Mouse (Mus musculus) spleen, postnatal 10 days (tissue): Measurements from ENCODE around the gene Mgll.

Experiments
- DNase-seq, 2 experiments: peaks; one replicate each; pipeline ENCODE4 v3.0.0; 2021 to 2022; ENCODE audit warnings: low spot score in 2 of 2

Gene Mgll

GRCm38 (mm10) chr6:88742286-88743011 is 18.2 kb downstream of the Mgll start:
- DNase-seq = no peak

GRCm38 (mm10) chr6:88743601-88744291 is 19.5 kb downstream of the Mgll start:
- DNase-seq = no peak

GRCm38 (mm10) chr6:88745027-88745426 is 20.8 kb downstream of the Mgll start:
- no peak for DNase-seq

- no peak for DNase-seq
Measured at GRCm38 (mm10) chr6:88746271-88746670, 22.1 kb downstream of the Mgll start.

GRCm38 (mm10) chr6:88747296-88748040 is 23.3 kb downstream of the Mgll start:
- no peak for DNase-seq

- no peak for DNase-seq
Measured at GRCm38 (mm10) chr6:88750884-88751283, 26.7 kb downstream of the Mgll start.

GRCm38 (mm10) chr6:88752711-88753219 is 28.6 kb downstream of the Mgll start:
- DNase-seq = peak in 1 of 2 experiments; percentile 70

GRCm38 (mm10) chr6:88753578-88753977 is 29.4 kb downstream of the Mgll start:
- DNase-seq = no peak

GRCm38 (mm10) chr6:88756992-88757391 is 32.8 kb downstream of the Mgll start:
- DNase-seq = no peak

- DNase-seq = peak in 1 of 2 experiments; percentile 43
Measured at GRCm38 (mm10) chr6:88758074-88758473, 33.9 kb downstream of the Mgll start.

- DNase-seq = peak in 1 of 2 experiments; percentile 64
Measured at GRCm38 (mm10) chr6:88758568-88759522, 34.6 kb downstream of the Mgll start.

- peak; percentile 83 to 94 for DNase-seq
Measured at GRCm38 (mm10) chr6:88759793-88760453, 35.7 kb downstream of the Mgll start.

GRCm38 (mm10) chr6:88760935-88761635 is 36.9 kb downstream of the Mgll start:
- peak in 1 of 2 experiments; percentile 57 for DNase-seq

GRCm38 (mm10) chr6:88761684-88762439 is 37.6 kb downstream of the Mgll start:
- no peak for DNase-seq

- DNase-seq = no peak
Measured at GRCm38 (mm10) chr6:88762440-88763196, 38.4 kb downstream of the Mgll start.

GRCm38 (mm10) chr6:88763518-88764077 is 39.4 kb downstream of the Mgll start:
- DNase-seq = no peak

- DNase-seq = no peak
Measured at GRCm38 (mm10) chr6:88764281-88764680, 40.1 kb downstream of the Mgll start.

GRCm38 (mm10) chr6:88767740-88768139 is 43.5 kb downstream of the Mgll start:
- no peak for DNase-seq
